Mouse (Mus musculus) embryo, embryonic 11 days (tissue): ENCODE measurements around the gene Crim1.
A peak's percentile ranks its signal among the peaks of the same experiment; 100 is the strongest.
"Not testable (repeated sequence)": the region's sequence is repeated elsewhere in the genome, so short reads cannot be mapped to it uniquely, and the experiment has no call there.

Experiments used
- DNase-seq: peaks from one replicate; pipeline ENCODE4 v3.0.0-alpha.2; 2015

The Crim1 gene

GRCm38 (mm10) chr17:78253587-78253986 is 53.5 kb downstream of the Crim1 start:
- not testable (repeated sequence) for DNase-seq

GRCm38 (mm10) chr17:78254256-78254655 is 54.2 kb downstream of the Crim1 start:
- no peak for DNase-seq

- DNase-seq = no peak
These were observed 55.7 kb downstream of the Crim1 start for GRCm38 (mm10) chr17:78255711-78256110.

- no peak for DNase-seq
These were observed 56.5 kb downstream of the Crim1 start for GRCm38 (mm10) chr17:78256534-78256933.

GRCm38 (mm10) chr17:78261684-78262083 is 61.6 kb downstream of the Crim1 start:
- no peak for DNase-seq

- peak; percentile 39 for DNase-seq
These were observed 64.1 kb downstream of the Crim1 start for GRCm38 (mm10) chr17:78264116-78264515.

GRCm38 (mm10) chr17:78265135-78265534 is 65.1 kb downstream of the Crim1 start:
- no peak for DNase-seq

- DNase-seq = no peak
These were observed 66.2 kb downstream of the Crim1 start for GRCm38 (mm10) chr17:78266271-78266670.

GRCm38 (mm10) chr17:78268591-78268990 is 68.5 kb downstream of the Crim1 start:
- no peak for DNase-seq

GRCm38 (mm10) chr17:78269311-78269710 is 69.3 kb downstream of the Crim1 start:
- no peak for DNase-seq

GRCm38 (mm10) chr17:78270019-78270418 is 70.0 kb downstream of the Crim1 start:
- DNase-seq = no peak

GRCm38 (mm10) chr17:78271731-78272130 is 71.7 kb downstream of the Crim1 start:
- no peak for DNase-seq

GRCm38 (mm10) chr17:78272142-78272541 is 72.1 kb downstream of the Crim1 start:
- no peak for DNase-seq

- no peak for DNase-seq
These were observed 72.8 kb downstream of the Crim1 start for GRCm38 (mm10) chr17:78272713-78273483.

- DNase-seq = no peak
These were observed 73.8 kb downstream of the Crim1 start for GRCm38 (mm10) chr17:78273875-78274274.

- no peak for DNase-seq
These were observed 74.8 kb downstream of the Crim1 start for GRCm38 (mm10) chr17:78274609-78275506.

GRCm38 (mm10) chr17:78275507-78275813 is 75.4 kb downstream of the Crim1 start:
- no peak for DNase-seq

- DNase-seq = no peak
These were observed 79.1 kb downstream of the Crim1 start for GRCm38 (mm10) chr17:78279191-78279590.

GRCm38 (mm10) chr17:78280991-78281712 is 81.1 kb downstream of the Crim1 start:
- no peak for DNase-seq

GRCm38 (mm10) chr17:78283271-78283992 is 83.4 kb downstream of the Crim1 start:
- DNase-seq = no peak

GRCm38 (mm10) chr17:78286021-78286420 is 86.0 kb downstream of the Crim1 start:
- DNase-seq = no peak

- no peak for DNase-seq
These were observed 87.3 kb downstream of the Crim1 start for GRCm38 (mm10) chr17:78287391-78287790.
